Mouse (Mus musculus) lung, embryonic 14.5 days (tissue): ENCODE data around the gene Thsd4. TPM values are rescaled to one million over a fixed set of nuclear protein-coding genes. Genes with fewer than 3 reads are reported as not detected.

Experiments
- ATAC-seq: fragments of 200-750 bp; cut with Nextera tagmentation; 2 replicates; pipeline ENCODE4 v1.8.0; 2017; ENCODE audit warnings: mild to moderate bottlenecking, moderate TSS enrichment, moderate library complexity; ENCODE audit not compliant: insufficient read depth
- DNase-seq: peaks from one replicate; pipeline ENCODE4 v3.0.0-alpha.2; 2015
- H3K27ac ChIP-seq: fragments of 300-500 bp; sonication (generic); 2 replicates; pipeline ENCODE4 v1.5.1; 2014; ENCODE audit warnings: low read depth, mild to moderate bottlenecking, moderate library complexity
- H3K27me3 ChIP-seq: fragments of 300-500 bp; sonication (generic); 2 replicates; pipeline ENCODE4 v1.6.1; 2014; ENCODE audit warnings: low read length, control low read depth; ENCODE audit not compliant: insufficient read depth
- H3K36me3 ChIP-seq: fragments of 300-500 bp; sonication (generic); 2 replicates; pipeline ENCODE4 v1.6.1; 2014; ENCODE audit warnings: control low read depth; ENCODE audit not compliant: insufficient read depth
- H3K4me1 ChIP-seq: fragments of 300-500 bp; sonication (generic); 2 replicates; pipeline ENCODE4 v1.6.1; 2014; ENCODE audit warnings: antibody characterized with exemption, control low read depth; ENCODE audit not compliant: insufficient read depth
- H3K4me2 ChIP-seq: fragments of 300-500 bp; sonication (generic); 2 replicates; pipeline ENCODE4 v1.6.1; 2014; ENCODE audit warnings: mild to moderate bottlenecking
- H3K4me3 ChIP-seq: fragments of 300-500 bp; sonication (generic); 2 replicates; pipeline ENCODE4 v1.5.1; 2014; ENCODE audit warnings: low read depth, low read length
- H3K9ac ChIP-seq: fragments of 300-500 bp; sonication (generic); 2 replicates; pipeline ENCODE4 v1.6.1; 2014
- H3K9me3 ChIP-seq: fragments of 300-500 bp; sonication (generic); 2 replicates; pipeline ENCODE4 v1.6.1; 2016; ENCODE audit warnings: low read depth, low read length, control low read depth
- CTCF ChIP-seq: IDR thresholded peaks from 2 replicates; pipeline ENCODE4 v1.5.1; 2016; ENCODE audit warnings: antibody characterized with exemption, low read depth
- WGBS: fragments of 180-500 bp; shearing (Covaris S2); extraction: QIAGEN DNeasy Blood & Tissue Kit; methylation state at CpG from one replicate; pipeline ENCODE4 v1.1.7; 2014; 5-methylcytosine and 5-hydroxymethylcytosine counted together
- polyA plus RNA-seq: library from polyadenylated mRNA; unstranded; fragments of >200 nt; fragmentation: Nextera tagmentation; extraction: Ambion mirVana; gene quantifications from 2 replicates; pipeline ENCODE4 v1.2.1, GENCODE M21; 2014

Thsd4 gene
- polyA plus RNA-seq, 1 experiment from 2014 or later, result 18.5 TPM

GRCm38 (mm10) chr9:60001444-60001843 lies 520.4 kb downstream of the Thsd4 start:
- 83% methylated on average over 3 of the region's 3 CpGs for WGBS
- DNase-seq, result no peak
- TF ChIP-seq CTCF, result no peak
- Histone ChIP-seq H3K9ac (no peak overlapping the region), H3K36me3 (no peaks in the 10 kb centered on the region), H3K27ac (no peak overlapping the region), H3K9me3 (no peaks in the 10 kb centered on the region), H3K4me1 (no peaks in the 10 kb centered on the region), H3K27me3 (no peaks in the 10 kb centered on the region), H3K4me2 (no peak overlapping the region), H3K4me3 (no peak overlapping the region)
- no peak for ATAC-seq

DNA sequence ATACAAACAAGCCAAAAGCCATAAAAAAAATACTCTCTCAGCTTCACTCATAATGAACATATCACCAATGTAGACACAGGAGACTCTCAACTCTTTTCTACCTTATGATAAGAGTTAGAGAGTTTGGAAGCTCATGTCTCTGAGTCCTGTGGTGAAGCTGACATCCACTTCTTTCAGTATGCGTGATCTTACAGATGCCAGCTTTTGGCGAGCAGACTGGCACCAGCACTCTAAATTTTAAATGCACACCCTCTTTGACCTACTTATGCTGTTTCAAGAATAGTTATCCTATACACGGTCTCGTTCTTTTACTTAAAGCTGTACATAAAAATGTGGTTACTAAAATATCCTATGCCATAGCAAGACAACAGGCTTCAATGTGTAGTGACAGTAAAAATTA lies 524.1 kb downstream of the Thsd4 start:
- ATAC-seq, result no peak
- no peak overlapping the region for H3K27ac ChIP-seq
- H3K27me3 ChIP-seq, result no peaks in the 10 kb centered on the region
- H3K9me3 ChIP-seq, result no peaks in the 10 kb centered on the region
- no peak overlapping the region for H3K4me3 ChIP-seq
- no peak for TF ChIP-seq CTCF
- 88% methylated on average over 4 of the region's 4 CpGs for WGBS
- no peak overlapping the region for H3K9ac ChIP-seq
- H3K4me1 ChIP-seq, result no peaks in the 10 kb centered on the region
- H3K4me2 ChIP-seq, result no peak overlapping the region
- no peaks in the 10 kb centered on the region for H3K36me3 ChIP-seq
- DNase-seq, result no peak

DNA sequence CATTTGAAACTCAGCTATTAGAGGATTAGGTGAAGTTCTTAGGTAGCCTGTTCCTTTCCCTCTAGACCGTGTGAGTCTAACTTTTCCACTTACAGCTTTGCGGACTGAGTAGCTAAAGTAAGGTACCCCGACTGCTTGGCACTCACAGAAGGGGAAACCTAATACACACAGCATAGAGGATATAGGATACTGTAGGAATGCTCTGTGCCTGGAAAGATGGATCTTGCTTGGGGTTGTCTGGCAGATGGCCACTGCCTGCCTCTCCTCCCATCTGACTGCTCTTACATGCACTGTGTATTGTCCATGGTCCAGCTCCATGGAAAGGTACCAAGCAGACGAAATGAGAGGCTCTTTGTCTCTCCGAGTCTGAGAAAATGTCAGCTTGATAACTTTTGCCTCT lies 530.4 kb downstream of the Thsd4 start:
- H3K9ac ChIP-seq, result no peak overlapping the region
- DNase-seq (no peak), ATAC-seq (no peak)
- H3K36me3 ChIP-seq, result no peaks in the 10 kb centered on the region; the same call in 1 of the 2 replicates
- 71% methylated on average over 5 of the region's 5 CpGs for WGBS
- no peaks in the 10 kb centered on the region for H3K27me3 ChIP-seq
- no peak overlapping the region for H3K4me3 ChIP-seq
- TF ChIP-seq CTCF, result no peak
- no peaks in the 10 kb centered on the region for H3K9me3 ChIP-seq
- H3K4me1 ChIP-seq, result no peaks in the 10 kb centered on the region
- no peak overlapping the region for H3K27ac ChIP-seq
- H3K4me2 ChIP-seq, result no peak overlapping the region

- Histone ChIP-seq H3K27ac (no peak overlapping the region), H3K36me3 (no peaks in the 10 kb centered on the region; the same call in 1 of the 2 replicates), H3K9me3 (no peaks in the 10 kb centered on the region), H3K4me1 (no peaks in the 10 kb centered on the region), H3K4me3 (no peak overlapping the region), H3K9ac (no peak overlapping the region), H3K4me2 (no peak overlapping the region), H3K27me3 (no peaks in the 10 kb centered on the region)
- no peak for ATAC-seq
- TF ChIP-seq CTCF, result peak; percentile 83
- 3% methylated on average over 1 of the region's 1 CpGs for WGBS
- DNase-seq, result peak; percentile 93
Observed at GRCm38 (mm10) chr9:59989864-59990263, 532.0 kb downstream of the Thsd4 start.

- no peaks in the 10 kb centered on the region for H3K9me3 ChIP-seq
- H3K4me2 ChIP-seq, result no peak overlapping the region
- no peak for ATAC-seq
- H3K27ac ChIP-seq, result no peak overlapping the region
- peaks cover 3% of the 10 kb centered on the region; the same call in 1 of the 2 replicates for H3K36me3 ChIP-seq
- TF ChIP-seq CTCF, result no peak
- no peak for DNase-seq
- H3K27me3 ChIP-seq, result no peaks in the 10 kb centered on the region
- WGBS, result 83% methylated on average over 3 of the region's 3 CpGs
- H3K4me1 ChIP-seq, result no peaks in the 10 kb centered on the region
- no peak overlapping the region for H3K9ac ChIP-seq
- no peak overlapping the region for H3K4me3 ChIP-seq
Observed at GRCm38 (mm10) chr9:59985900-59986572, 535.8 kb downstream of the Thsd4 start.

- H3K36me3 ChIP-seq, result peaks cover 3% of the 10 kb centered on the region; the same call in 1 of the 2 replicates
- ATAC-seq (no peak), DNase-seq (no peak)
- no peak overlapping the region for H3K9ac ChIP-seq
- H3K9me3 ChIP-seq, result no peaks in the 10 kb centered on the region
- H3K27ac ChIP-seq, result no peak overlapping the region
- 59% methylated on average over 2 of the region's 2 CpGs for WGBS
- no peak overlapping the region for H3K4me2 ChIP-seq
- H3K4me1 ChIP-seq, result no peaks in the 10 kb centered on the region
- no peaks in the 10 kb centered on the region for H3K27me3 ChIP-seq
- no peak for TF ChIP-seq CTCF
- H3K4me3 ChIP-seq, result no peak overlapping the region
Observed at GRCm38 (mm10) chr9:59981116-59981515, 540.7 kb downstream of the Thsd4 start.

DNA sequence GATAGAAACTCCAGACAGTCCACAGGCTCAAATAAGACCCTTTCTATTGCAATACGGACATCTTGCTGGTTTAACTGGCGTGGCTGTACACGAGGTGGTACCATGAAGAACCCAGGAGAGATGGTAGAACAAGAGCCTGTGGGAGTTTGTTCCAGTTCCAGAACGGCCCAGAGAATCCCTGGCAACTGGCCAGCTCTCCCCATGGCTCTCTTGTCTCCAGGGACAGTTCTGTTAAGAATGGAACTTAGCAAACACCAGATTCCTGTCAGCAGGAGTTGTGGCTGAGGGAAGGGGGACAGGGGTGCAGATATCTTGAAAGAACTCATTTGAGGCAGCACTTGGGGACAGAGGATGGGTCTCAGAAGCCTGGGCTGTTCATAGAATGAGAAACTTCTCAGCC lies 550.6 kb downstream of the Thsd4 start:
- H3K36me3 ChIP-seq, result no peaks in the 10 kb centered on the region
- H3K27me3 ChIP-seq, result no peaks in the 10 kb centered on the region
- DNase-seq (peak; percentile 37), ATAC-seq (no peak)
- no peak overlapping the region for H3K27ac ChIP-seq
- no peaks in the 10 kb centered on the region for H3K4me1 ChIP-seq
- no peak overlapping the region for H3K4me2 ChIP-seq
- no peaks in the 10 kb centered on the region for H3K9me3 ChIP-seq
- TF ChIP-seq CTCF, result no peak
- WGBS, result 59% methylated on average over 4 of the region's 4 CpGs
- no peak overlapping the region for H3K9ac ChIP-seq
- no peak overlapping the region for H3K4me3 ChIP-seq
